Mouse (Mus musculus): ENCODE data around the gene Esyt3. TPM values are rescaled to one million over a fixed set of nuclear protein-coding genes. Genes with fewer than 3 reads are reported as not detected.

The Esyt3 gene
- polyA plus RNA-seq, 1 experiment from 2014 or later = 0.43 TPM

- 89% methylated on average over 5 of the region's 5 CpGs for WGBS
- no peak for ATAC-seq (ENCODE audit: low read depth)
- Histone ChIP-seq H3K9me3 (no peaks in the 10 kb centered on the region), H3K4me3 (no peak overlapping the region), H3K9ac (no peak overlapping the region), H3K4me2 (no peak overlapping the region), H3K27me3 (no peaks in the 10 kb centered on the region), H3K27ac (replicated peaks) (no peak overlapping the region), H3K36me3 (peaks cover 60% of the 10 kb centered on the region), H3K4me1 (replicated peaks) (no peaks in the 10 kb centered on the region)
Observed at GRCm38 (mm10) chr9:99304296-99304695, 54.1 kb downstream of the Esyt3 start.

Other genes with a start within 250 kb of the Esyt3 start
- 2.1 and 3.5 TPM in 2 replicates for gene Pik3cb, start 217.9 kb downstream of the Esyt3 start, polyA plus RNA-seq (2015; fragmentation: Nextera tagmentation; extraction: Ambion mirVana)
- gene Faiml, start 121.3 kb downstream of the Esyt3 start, polyA plus RNA-seq (2015; fragmentation: Nextera tagmentation; extraction: Ambion mirVana) = not detected in 2 replicates
- gene Cep70, start 115.2 kb downstream of the Esyt3 start, polyA plus RNA-seq (2015; fragmentation: Nextera tagmentation; extraction: Ambion mirVana) = 56.2 and 57.1 TPM in 2 replicates
- gene Mras, start 78.8 kb upstream of the Esyt3 start, polyA plus RNA-seq (2015; fragmentation: Nextera tagmentation; extraction: Ambion mirVana) = 49.0 and 51.1 TPM in 2 replicates
- not detected in 2 replicates for gene Nme9, start 92.9 kb upstream of the Esyt3 start, polyA plus RNA-seq (2015; fragmentation: Nextera tagmentation; extraction: Ambion mirVana)
- gene Armc8, start 210.3 kb upstream of the Esyt3 start, polyA plus RNA-seq (2015; fragmentation: Nextera tagmentation; extraction: Ambion mirVana) = 60.1 and 63.7 TPM in 2 replicates
- gene Dbr1, start 217.2 kb upstream of the Esyt3 start, polyA plus RNA-seq (2015; fragmentation: Nextera tagmentation; extraction: Ambion mirVana) = 23.0 and 25.0 TPM in 2 replicates